Mouse (Mus musculus): ENCODE data around the gene Sorcs1. TPM values are rescaled to one million over a fixed set of nuclear protein-coding genes. Genes with fewer than 3 reads are reported as not detected.

The Sorcs1 gene
- polyA plus RNA-seq (2017; shearing (Covaris generic)), result not detected

GRCm38 (mm10) chr19:50677903-50678896 lies at the start of gene Sorcs1:
Gene Sorcs1, minus strand, starts transcription at chr19:50678646.

All from effector memory CD4-positive, alpha-beta T cell, adult 5 months (primary cell).